In the genomic region with DNA sequence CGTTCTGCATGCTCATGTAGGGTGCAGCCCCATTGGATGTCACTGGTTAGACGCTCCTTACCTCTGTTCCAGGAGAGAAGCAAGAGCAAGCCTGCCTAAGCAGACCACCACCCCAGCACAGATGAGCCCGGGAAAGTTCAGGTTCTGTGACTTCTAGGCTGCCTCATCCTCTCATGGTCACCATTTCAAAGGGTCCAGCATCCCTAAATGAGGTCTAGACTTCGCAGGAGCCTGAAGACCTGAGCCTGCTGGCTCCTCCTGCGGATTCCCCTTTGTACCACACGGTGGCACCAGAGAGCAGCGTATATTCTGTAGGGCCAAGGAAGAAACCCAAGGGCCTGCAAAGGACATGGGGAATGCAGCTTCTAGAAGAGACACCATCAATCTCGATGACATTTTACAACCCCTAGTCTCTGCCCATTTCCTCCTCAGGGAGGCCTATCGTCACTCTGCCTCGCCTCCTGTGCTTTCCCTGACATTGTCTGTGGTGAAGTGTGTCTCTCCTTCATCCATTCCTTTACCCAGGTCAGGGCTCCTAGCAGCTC, we compare ENCODE assay signal across 8 mouse cellular contexts. TPM values are rescaled to one million over a fixed set of nuclear protein-coding genes. Genes with fewer than 3 reads are reported as not detected.
DNase-seq lines count a peak whose midpoint lies in the region; ATAC-seq and TF ChIP-seq lines count a peak whose summit lies in the region.

No protein-coding gene starts in this region.

- H3K9me3 ChIP-seq in limb, embryonic 13.5 days = no peaks in the 10 kb centered on the region
- no peaks in the 10 kb centered on the region for H3K9me3 ChIP-seq in midbrain, postnatal 0 days (ENCODE audit: low read length)

- H3K27me3 ChIP-seq in limb, embryonic 13.5 days = no peaks in the 10 kb centered on the region
- H3K27me3 ChIP-seq in midbrain, postnatal 0 days (ENCODE audit: insufficient read depth, low read length) = no peaks in the 10 kb centered on the region

- H3K36me3 ChIP-seq in limb, embryonic 13.5 days = peaks cover 4% of the 10 kb centered on the region; the same call in 1 of the 2 replicates
- H3K36me3 ChIP-seq in midbrain, postnatal 0 days (ENCODE audit: insufficient read depth, low read length) = peaks cover 15% of the 10 kb centered on the region

- ATAC-seq in limb, embryonic 13.5 days (ENCODE audit: low FRiP score, low read depth) = peak; percentile 71; the same call in 1 of the 2 replicates
- ATAC-seq in midbrain, postnatal 0 days (ENCODE audit: low FRiP score) = peak; percentile 68

- H3K27ac ChIP-seq in limb, embryonic 13.5 days = no peak overlapping the region
- H3K27ac ChIP-seq in midbrain, postnatal 0 days (ENCODE audit: low read depth, low read length) = no peak overlapping the region

- no peak overlapping the region for H3K9ac ChIP-seq in limb, embryonic 13.5 days
- H3K9ac ChIP-seq in midbrain, postnatal 0 days (replicated peaks; ENCODE audit: low read length, poor library complexity, severe bottlenecking) = no peak overlapping the region

- 17% methylated on average over 10 of the region's 10 CpGs for WGBS in limb, embryonic 13.5 days
- WGBS in midbrain, postnatal 0 days = 24% methylated on average over 10 of the region's 10 CpGs

- no peaks in the 10 kb centered on the region for H3K4me1 ChIP-seq in limb, embryonic 13.5 days
- no peaks in the 10 kb centered on the region for H3K4me1 ChIP-seq in midbrain, postnatal 0 days (ENCODE audit: insufficient read depth, low read length)

- no peak overlapping the region for H3K4me3 ChIP-seq in limb, embryonic 13.5 days
- H3K4me3 ChIP-seq in midbrain, postnatal 0 days (ENCODE audit: low read depth, low read length) = no peak overlapping the region

- TF ChIP-seq CTCF in midbrain, postnatal 0 days (IDR thresholded peaks at IDR 0.05) = peak; percentile 97

- peak; percentile 67 for DNase-seq in A20 (ENCODE audit: low read depth, low spot score)
- DNase-seq in adrenal gland, adult 2 months = peak; percentile 63
- DNase-seq in embryo, embryonic 11.5 days (ENCODE audit: low read depth, low spot score) = peak; percentile 71
- DNase-seq in heart, adult 8-10 months (ENCODE audit: low spot score) = peak; percentile 55
- peak; percentile 29 to 73 for DNase-seq in kidney, adult 8-10 months
- peak; percentile 75 for DNase-seq in midbrain, postnatal 0 days (ENCODE audit: low spot score)
- DNase-seq in spleen, postnatal 10 days (ENCODE audit: low spot score in 2 of 2) = peak; percentile 33 to 68

- no peak overlapping the region for H3K4me2 ChIP-seq in limb, embryonic 13.5 days (replicated peaks)
- H3K4me2 ChIP-seq in midbrain, postnatal 0 days (ENCODE audit: low read depth, low read length, poor library complexity, severe bottlenecking) = no peak overlapping the region

RNA-seq across cellular contexts. Expression of a gene that starts 28.0 kb away (rescaled TPM):
- not detected for total RNA-seq in adrenal gland, adult 2 months (2021)
- not detected in 2 replicates for polyA plus RNA-seq in adrenal gland, adult 2 months (2012; rRNA removed)
- total RNA-seq in heart, adult 8-10 months (2022) = not detected
- polyA plus RNA-seq in limb, embryonic 13.5 days (2015; fragmentation: Nextera tagmentation; extraction: Ambion mirVana) = not detected in 2 replicates
- not detected in 2 replicates for total RNA-seq in midbrain, postnatal 0 days (2014; rRNA removed)
- not detected in 2 replicates for polyA plus RNA-seq in midbrain, postnatal 0 days (2015; fragmentation: Nextera tagmentation; extraction: Ambion mirVana)

RNA-seq across cellular contexts. Expression of a gene that starts 35.6 kb away (rescaled TPM):
- 10 to 100 TPM in 1 of 2 experiments, 1 to 10 TPM in 1; 9.0 to 11.4 TPM for total RNA-seq in adrenal gland, adult 2 months (2021)
- polyA plus RNA-seq in adrenal gland, adult 2 months (2012; rRNA removed) = 12.9 and 14.6 TPM in 2 replicates
- 10 to 100 TPM; 14.6 to 17.0 (median 15.0) TPM for total RNA-seq in heart, adult 8-10 months (2022)
- 8.1 and 9.5 TPM in 2 replicates for polyA plus RNA-seq in limb, embryonic 13.5 days (2015; fragmentation: Nextera tagmentation; extraction: Ambion mirVana)
- 20.2 and 22.9 TPM in 2 replicates for total RNA-seq in midbrain, postnatal 0 days (2014; rRNA removed)
- 22.6 and 24.7 TPM in 2 replicates for polyA plus RNA-seq in midbrain, postnatal 0 days (2015; fragmentation: Nextera tagmentation; extraction: Ambion mirVana)
